Mouse (Mus musculus) Patski (cell line): ENCODE results near the gene Mmp7. TPM values are rescaled to one million over a fixed set of nuclear protein-coding genes. Genes with fewer than 3 reads are reported as not detected.

Experiments
- ATAC-seq: fragments of 100-300 bp; one replicate; pipeline ENCODE4 v1.8.0; 2021
- CTCF ChIA-PET: fragments of 350-600 bp; sonication (Branson Sonifier 250); formaldehyde crosslinking; loops from one replicate; lab custom pipeline; 2022; ENCODE audit warnings: inconsistent platforms; lab: Charles Lee
- POLR2A ChIA-PET: fragments of 350-600 bp; sonication (Branson Sonifier 250); formaldehyde crosslinking; loops from one replicate; lab custom pipeline; 2022; ENCODE audit warnings: antibody characterized with exemption, inconsistent platforms; lab: Charles Lee
- DNase-seq: peaks from one replicate; pipeline ENCODE4 v3.0.0-alpha.2; 2011; ENCODE audit warnings: low read depth, low spot score
- H3K27me3 ChIP-seq: fragments of 371-371 bp; one replicate; pipeline ENCODE4 v1.5.1; 2021
- CTCF ChIP-seq: fragments of 100-300 bp; IDR thresholded peaks from one replicate; pipeline ENCODE4 v1.5.1; 2021
- in situ Hi-C: fragments of 300-500 bp; cut with MboI; formaldehyde crosslinking; loops from 3 replicates; pipeline ENCODE4 v1.11.1; 2018; ENCODE audit warnings: low pct_unique_long_range_greater_than_20kb, mixed read lengths
- polyA plus RNA-seq: library from polyadenylated mRNA; unstranded; gene quantifications from one replicate; pipeline ENCODE4 v1.2.3, GENCODE M21; 2021

Gene Mmp7
- polyA plus RNA-seq, 1 experiment from 2014 or later: not detected

- H3K27me3 ChIP-seq: no peaks in the 10 kb centered on the region
- in situ Hi-C loops: no loop called here
- no peak for TF ChIP-seq CTCF
- no peak for DNase-seq
- ChIA-PET POLR2A (no interaction called here), CTCF (interaction anchor here (0.8 to 1.6 kb wide), 3 partner anchors 13 to 21 kb away, joined by 3 read pairs; no protein-coding TSS in a partner anchor)
- no peak for ATAC-seq
Measured at GRCm38 (mm10) chr9:7742696-7743095, 50.8 kb downstream of the Mmp7 start.

- no peak for TF ChIP-seq CTCF
- ChIA-PET CTCF (interaction anchor here (1.0 to 1.6 kb wide), 2 partner anchors 22 to 30 kb away, joined by 3 to 5 read pairs; no protein-coding TSS in a partner anchor), POLR2A (no interaction called here)
- H3K27me3 ChIP-seq: no peaks in the 10 kb centered on the region
- ATAC-seq (no peak), DNase-seq (no peak)
- in situ Hi-C loops: no loop called here
Measured at GRCm38 (mm10) chr9:7744156-7744555, 52.3 kb downstream of the Mmp7 start.

- ChIA-PET POLR2A (interaction anchor here (0.5 kb wide), 1 partner anchor 618 kb away, joined by 4 read pairs; no protein-coding TSS in a partner anchor), CTCF (interaction anchor here (1.3 kb wide), 1 partner anchor 35 kb away, joined by 3 read pairs; no protein-coding TSS in a partner anchor)
- ATAC-seq (no peak), DNase-seq (no peak)
- in situ Hi-C loops: no loop called here
- no peaks in the 10 kb centered on the region for H3K27me3 ChIP-seq
- TF ChIP-seq CTCF: no peak
Measured at GRCm38 (mm10) chr9:7748881-7749280, 57.0 kb downstream of the Mmp7 start.

Other genes with a start within 250 kb of the Mmp7 start
- gene Mmp3, start 246.3 kb upstream of the Mmp7 start, polyA plus RNA-seq: 0.08 TPM
- 0.72 TPM for gene Mmp10, start 189.7 kb upstream of the Mmp7 start, polyA plus RNA-seq
- 0.12 TPM for gene Mmp8, start 133.6 kb upstream of the Mmp7 start, polyA plus RNA-seq
- 1.6 TPM for gene Mmp27, start 120.7 kb upstream of the Mmp7 start, polyA plus RNA-seq
- not detected for gene Mmp20, start 63.9 kb upstream of the Mmp7 start, polyA plus RNA-seq
- gene Tmem123, start 72.0 kb downstream of the Mmp7 start, polyA plus RNA-seq: 83.9 TPM
- gene Birc2, start 145.0 kb downstream of the Mmp7 start, polyA plus RNA-seq: 37.1 TPM
- gene Birc3, start 181.1 kb downstream of the Mmp7 start, polyA plus RNA-seq: 12.9 TPM